Mouse (Mus musculus): ENCODE results near the gene Fam83f. TPM values are rescaled to one million over a fixed set of nuclear protein-coding genes. Genes with fewer than 3 reads are reported as not detected.

The Fam83f gene
- polyA plus RNA-seq, 1 experiment from 2014 or later: 0.73 TPM

DNA sequence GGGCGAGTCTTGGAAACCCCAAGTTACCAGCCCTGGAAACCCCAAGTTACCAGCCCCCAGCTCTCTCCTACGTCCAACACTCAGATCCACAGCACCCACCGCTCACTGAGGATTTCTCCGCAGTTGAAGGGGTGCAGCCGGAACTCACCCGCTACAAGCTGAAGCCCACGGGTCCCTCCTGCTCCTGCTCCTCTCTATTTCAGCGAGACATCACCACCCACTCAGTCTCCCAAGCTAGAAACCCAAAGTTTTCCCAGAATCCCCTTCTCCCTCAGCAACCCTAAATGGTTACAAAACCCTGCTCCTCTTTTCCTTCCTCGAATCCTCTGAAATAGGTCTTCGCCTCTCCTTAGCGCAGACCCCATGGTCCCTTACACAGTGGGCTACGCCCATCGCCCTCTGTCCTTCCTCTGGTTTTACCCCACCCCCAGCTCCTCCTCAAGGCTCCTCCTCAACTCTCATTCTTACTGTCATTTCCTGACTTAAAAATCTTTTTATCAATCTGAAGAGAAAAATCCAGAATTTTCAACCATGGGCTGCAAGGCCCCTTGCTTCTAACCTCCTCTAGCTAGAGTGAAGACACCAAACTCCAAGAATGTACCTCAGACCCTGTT, 39.3 kb upstream of the Fam83f start:
- Histone ChIP-seq H3K9ac (replicated peaks; ENCODE audit: low read depth) (no peak overlapping the region), H3K27ac (ENCODE audit: low read length) (no peak overlapping the region), H3K4me3 (ENCODE audit: low read depth, low read length) (no peak overlapping the region), H3K4me1 (ENCODE audit: insufficient read depth, low read depth, low read length) (no peaks in the 10 kb centered on the region), H3K27me3 (replicated peaks; ENCODE audit: insufficient read depth, low read length) (no peaks in the 10 kb centered on the region), H3K4me2 (replicated peaks; ENCODE audit: low read depth, low read length) (no peak overlapping the region), H3K9me3 (ENCODE audit: low read length) (no peaks in the 10 kb centered on the region), H3K36me3 (ENCODE audit: insufficient read depth, low read length) (no peaks in the 10 kb centered on the region)
- WGBS: 86% methylated on average over 13 of the region's 13 CpGs
- DNase-seq (ENCODE audit: low spot score) (no peak), ATAC-seq (no peak)
- TF ChIP-seq EP300 (IDR thresholded peaks at IDR 0.05): no peak
- no peak for TF ChIP-seq CTCF (IDR thresholded peaks at IDR 0.05)

DNA sequence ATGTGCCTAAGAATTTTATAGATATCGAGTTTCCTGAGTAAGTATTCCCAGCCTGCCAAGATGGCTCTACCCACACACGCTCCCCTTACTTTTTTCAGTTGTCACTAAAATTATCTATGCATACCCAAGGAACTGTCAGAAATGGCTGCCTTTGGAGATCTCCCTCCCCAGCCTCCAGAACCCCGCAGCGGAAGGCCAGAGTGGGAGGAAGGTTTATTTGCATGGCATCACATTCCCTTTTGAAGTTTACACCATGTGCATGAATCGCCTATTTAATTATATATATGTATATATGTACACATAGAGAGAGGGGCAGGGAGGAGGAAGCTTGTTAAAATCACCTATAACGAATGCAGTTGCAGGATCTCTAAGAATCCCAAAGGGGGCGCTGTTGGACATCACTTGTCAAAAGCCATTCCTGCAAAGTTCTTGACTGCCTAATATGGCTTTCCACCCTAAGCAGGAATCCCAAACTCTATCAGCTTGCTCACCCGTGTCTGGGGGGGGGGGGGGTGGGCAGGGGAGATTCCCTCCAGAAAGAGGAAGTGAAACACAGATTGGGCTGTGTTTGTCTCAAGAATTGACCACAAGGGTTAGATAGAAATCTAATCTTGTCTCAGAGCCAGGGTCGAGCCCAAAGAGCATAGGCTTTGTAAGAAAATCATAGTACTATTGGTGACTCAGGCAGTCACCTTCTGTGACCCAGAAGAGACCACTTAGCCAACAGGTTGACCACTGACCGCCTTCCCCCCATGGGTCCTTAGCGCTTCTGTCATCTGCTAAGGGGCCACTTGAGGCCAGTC, 37.1 kb upstream of the Fam83f start:
- H3K27ac ChIP-seq (ENCODE audit: low read length): no peak overlapping the region
- H3K9me3 ChIP-seq (ENCODE audit: low read length): no peaks in the 10 kb centered on the region
- TF ChIP-seq CTCF (IDR thresholded peaks at IDR 0.05): peak; percentile 71
- no peak for TF ChIP-seq EP300 (IDR thresholded peaks at IDR 0.05)
- H3K4me2 ChIP-seq (replicated peaks; ENCODE audit: low read depth, low read length): no peak overlapping the region
- WGBS: 42% methylated on average over 11 of the region's 11 CpGs
- H3K9ac ChIP-seq (replicated peaks; ENCODE audit: low read depth): no peak overlapping the region
- H3K27me3 ChIP-seq (replicated peaks; ENCODE audit: insufficient read depth, low read length): no peaks in the 10 kb centered on the region
- ATAC-seq (peak; percentile 25; the same call in 1 of the 2 replicates), DNase-seq (ENCODE audit: low spot score) (peak; percentile 79)
- H3K4me3 ChIP-seq (ENCODE audit: low read depth, low read length): no peak overlapping the region
- H3K36me3 ChIP-seq (ENCODE audit: insufficient read depth, low read length): no peaks in the 10 kb centered on the region
- no peaks in the 10 kb centered on the region for H3K4me1 ChIP-seq (ENCODE audit: insufficient read depth, low read depth, low read length)

DNA sequence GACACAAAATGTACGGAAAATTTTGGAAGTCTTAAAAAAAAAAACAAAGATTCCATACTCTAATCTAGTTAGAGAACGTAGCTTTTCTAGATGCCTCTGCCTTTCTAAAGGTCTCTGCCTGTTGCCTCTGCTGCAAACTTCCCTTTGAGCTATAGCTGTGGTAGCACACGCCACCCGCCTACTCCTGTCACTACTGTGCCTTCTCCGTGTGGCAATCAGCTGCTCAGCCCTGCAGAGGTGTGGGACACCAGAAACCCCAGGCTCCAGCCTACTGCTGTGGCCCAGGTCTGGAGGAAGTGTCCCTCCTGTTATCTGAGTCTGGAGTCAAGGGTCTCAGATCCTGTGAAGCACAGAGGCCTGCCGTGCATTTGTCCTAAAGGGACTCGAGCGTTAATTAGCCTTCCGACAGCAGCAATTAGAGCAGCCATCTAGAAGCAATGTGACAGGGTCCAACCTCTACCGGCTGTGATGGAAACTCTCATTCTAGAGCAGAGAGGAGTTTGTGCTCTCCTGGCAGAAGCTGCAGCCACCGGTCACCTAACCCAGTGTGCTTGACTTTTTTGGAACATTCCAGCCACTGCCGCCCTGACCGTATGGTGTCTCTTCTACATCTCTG, 34.8 kb upstream of the Fam83f start:
- DNase-seq (ENCODE audit: low spot score) (no peak), ATAC-seq (no peak)
- Histone ChIP-seq H3K9ac (replicated peaks; ENCODE audit: low read depth) (no peak overlapping the region), H3K9me3 (ENCODE audit: low read length) (no peaks in the 10 kb centered on the region), H3K36me3 (ENCODE audit: insufficient read depth, low read length) (no peaks in the 10 kb centered on the region), H3K4me1 (ENCODE audit: insufficient read depth, low read depth, low read length) (no peaks in the 10 kb centered on the region), H3K27ac (ENCODE audit: low read length) (no peak overlapping the region), H3K4me3 (ENCODE audit: low read depth, low read length) (no peak overlapping the region), H3K4me2 (replicated peaks; ENCODE audit: low read depth, low read length) (no peak overlapping the region), H3K27me3 (replicated peaks; ENCODE audit: insufficient read depth, low read length) (no peaks in the 10 kb centered on the region)
- TF ChIP-seq CTCF (IDR thresholded peaks at IDR 0.05): no peak
- TF ChIP-seq EP300 (IDR thresholded peaks at IDR 0.05): no peak
- 64% methylated on average over 13 of the region's 13 CpGs for WGBS

DNA sequence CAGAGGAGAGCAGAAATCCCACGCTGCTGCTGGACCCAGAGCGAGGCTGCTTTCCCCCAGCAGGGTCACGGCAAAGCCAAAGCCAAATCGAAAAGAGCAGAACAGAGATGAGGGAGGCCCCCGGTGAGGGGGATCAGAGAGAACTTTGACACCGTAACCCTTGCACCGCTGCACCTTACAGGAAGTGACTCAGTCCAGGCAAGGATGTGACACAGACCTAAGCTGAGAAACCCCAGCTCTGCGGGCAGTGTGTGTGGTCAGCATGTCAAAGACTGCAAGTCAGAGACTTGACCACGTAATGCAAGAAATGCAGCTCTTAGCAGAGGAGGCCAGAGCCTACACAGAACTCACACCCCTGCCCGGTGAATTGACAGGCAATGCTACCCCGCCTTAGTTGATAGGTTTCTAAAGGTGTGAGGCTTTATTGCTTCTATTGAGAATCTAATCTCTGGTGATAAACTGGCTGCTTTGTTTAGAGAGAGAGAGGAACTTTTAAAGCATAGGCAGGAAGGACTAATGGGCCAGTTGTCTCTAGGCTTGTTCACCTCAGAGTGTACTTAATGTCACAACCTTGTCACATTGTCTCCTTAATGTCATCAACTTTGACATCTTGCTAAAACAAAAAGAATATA, 32.5 kb upstream of the Fam83f start:
- no peak overlapping the region for H3K4me3 ChIP-seq (ENCODE audit: low read depth, low read length)
- 41% methylated on average over 11 of the region's 11 CpGs for WGBS
- DNase-seq (ENCODE audit: low spot score) (peak; percentile 26), ATAC-seq (peak; percentile 48; the same call in 1 of the 2 replicates)
- H3K36me3 ChIP-seq (ENCODE audit: insufficient read depth, low read length): no peaks in the 10 kb centered on the region
- no peak for TF ChIP-seq CTCF (IDR thresholded peaks at IDR 0.05)
- TF ChIP-seq EP300 (IDR thresholded peaks at IDR 0.05): no peak
- no peak overlapping the region for H3K4me2 ChIP-seq (replicated peaks; ENCODE audit: low read depth, low read length)
- no peaks in the 10 kb centered on the region for H3K9me3 ChIP-seq (ENCODE audit: low read length)
- H3K27me3 ChIP-seq (replicated peaks; ENCODE audit: insufficient read depth, low read length): no peaks in the 10 kb centered on the region
- H3K4me1 ChIP-seq (ENCODE audit: insufficient read depth, low read depth, low read length): no peaks in the 10 kb centered on the region
- no peak overlapping the region for H3K27ac ChIP-seq (ENCODE audit: low read length)
- no peak overlapping the region for H3K9ac ChIP-seq (replicated peaks; ENCODE audit: low read depth)

DNA sequence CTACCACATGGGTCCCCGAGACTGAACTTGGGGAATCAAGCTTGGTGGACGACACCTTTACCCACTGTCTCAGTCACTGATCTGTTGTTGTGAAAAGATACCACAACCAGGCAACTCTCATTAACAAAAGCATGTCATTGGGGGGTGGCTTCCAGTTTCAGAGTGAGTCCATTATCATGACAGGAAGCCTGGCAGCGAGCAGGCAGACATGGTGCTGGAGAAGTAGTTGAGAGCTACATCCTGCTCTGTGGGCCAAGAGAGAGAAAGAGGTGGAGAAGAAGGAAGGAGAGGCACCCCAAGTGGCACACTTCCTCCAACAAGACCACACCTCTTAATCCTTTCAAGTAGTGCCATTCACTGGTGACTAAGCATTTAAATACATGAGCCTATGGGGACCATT, 31.8 kb upstream of the Fam83f start:
- no peak for ATAC-seq
- no peaks in the 10 kb centered on the region for H3K27me3 ChIP-seq (replicated peaks; ENCODE audit: insufficient read depth, low read length)
- no peaks in the 10 kb centered on the region for H3K9me3 ChIP-seq (ENCODE audit: low read length)
- WGBS: 71% methylated on average over 3 of the region's 3 CpGs
- H3K36me3 ChIP-seq (ENCODE audit: insufficient read depth, low read length): no peaks in the 10 kb centered on the region
- no peak overlapping the region for H3K9ac ChIP-seq (replicated peaks; ENCODE audit: low read depth)
- no peak overlapping the region for H3K27ac ChIP-seq (ENCODE audit: low read length)
- H3K4me2 ChIP-seq (replicated peaks; ENCODE audit: low read depth, low read length): no peak overlapping the region
- no peak overlapping the region for H3K4me3 ChIP-seq (ENCODE audit: low read depth, low read length)
- H3K4me1 ChIP-seq (ENCODE audit: insufficient read depth, low read depth, low read length): no peaks in the 10 kb centered on the region
- no peak for DNase-seq (ENCODE audit: low spot score)
- TF ChIP-seq CTCF (IDR thresholded peaks at IDR 0.05) (no peak), EP300 (IDR thresholded peaks at IDR 0.05) (no peak)

Measured in lung, postnatal 0 days (tissue).